Mouse (Mus musculus) embryonic facial prominence, embryonic 11.5 days (tissue): Measurements from ENCODE around the gene Mrps34. TPM values are rescaled to one million over a fixed set of nuclear protein-coding genes. Genes with fewer than 3 reads are reported as not detected.
"Not testable (repeated sequence)": the region's sequence is repeated elsewhere in the genome, so short reads cannot be mapped to it uniquely, and the experiment has no call there.

Source experiments
- ATAC-seq: fragments of 200-750 bp; cut with Nextera tagmentation; replicated peaks from 2 replicates; pipeline ENCODE4 v1.8.0; 2017; ENCODE audit warnings: low read depth; ENCODE audit not compliant: insufficient number of reproducible peaks, low FRiP score, low TSS enrichment
- DNase-seq: peaks from one replicate; pipeline ENCODE4 v3.0.0-alpha.2; 2015; ENCODE audit warnings: low spot score
- H3K27ac ChIP-seq: fragments of 300-500 bp; sonication (generic); replicated peaks from 2 replicates; pipeline ENCODE4 v1.5.1; 2014; ENCODE audit warnings: mild to moderate bottlenecking, low read depth, low read length, control low read depth
- H3K27me3 ChIP-seq: fragments of 300-500 bp; sonication (generic); 2 replicates; pipeline ENCODE4 v1.6.1; 2014; ENCODE audit warnings: mild to moderate bottlenecking, low read length, moderate library complexity, mixed read lengths; ENCODE audit not compliant: control insufficient read depth, insufficient read depth
- H3K36me3 ChIP-seq: fragments of 300-500 bp; sonication (generic); replicated peaks from 2 replicates; pipeline ENCODE4 v1.6.1; 2014; ENCODE audit warnings: low read depth, mild to moderate bottlenecking, low read length, moderate library complexity, mixed read lengths; ENCODE audit not compliant: control insufficient read depth, insufficient read depth
- H3K4me1 ChIP-seq: fragments of 300-500 bp; sonication (generic); 2 replicates; pipeline ENCODE4 v1.6.1; 2014; ENCODE audit warnings: low read length, mixed read lengths; ENCODE audit not compliant: control insufficient read depth, insufficient read depth
- H3K4me2 ChIP-seq: fragments of 300-500 bp; sonication (generic); 2 replicates; pipeline ENCODE4 v1.6.1; 2014; ENCODE audit warnings: low read depth, mild to moderate bottlenecking, control low read depth, low read length, moderate library complexity
- H3K4me3 ChIP-seq: fragments of 300-500 bp; sonication (generic); 2 replicates; pipeline ENCODE4 v1.5.1; 2014; ENCODE audit warnings: low read depth, low read length, control low read depth
- H3K9ac ChIP-seq: fragments of 300-500 bp; sonication (generic); replicated peaks from 2 replicates; pipeline ENCODE4 v1.6.1; 2014; ENCODE audit warnings: mild to moderate bottlenecking, control low read depth, low read length
- H3K9me3 ChIP-seq: fragments of 300-500 bp; sonication (generic); replicated peaks from 2 replicates; pipeline ENCODE4 v1.6.1; 2016; ENCODE audit warnings: mild to moderate bottlenecking, low read length, inconsistent platforms, mixed read lengths; ENCODE audit not compliant: control insufficient read depth
- WGBS: fragments of 180-500 bp; shearing (Covaris S2); extraction: QIAGEN DNeasy Blood & Tissue Kit; methylation state at CpG from one replicate; pipeline ENCODE4 v1.1.7; 2014; 5-methylcytosine and 5-hydroxymethylcytosine counted together
- polyA plus RNA-seq: library from polyadenylated mRNA; unstranded; fragments of >200 nt; fragmentation: Nextera tagmentation; extraction: Ambion mirVana; gene quantifications from 2 replicates; pipeline ENCODE4 v1.2.1, GENCODE M21; 2014

Mrps34 gene
- polyA plus RNA-seq, 1 experiment from 2014 or later, result 68.6 TPM

- Histone ChIP-seq H3K27me3 (no peaks in the 10 kb centered on the region), H3K4me2 (peak within 1 kb of the TSS; percentile 78), H3K9me3 (no peaks in the 10 kb centered on the region), H3K27ac (peak within 1 kb of the TSS; percentile 47; the same call in 1 of the 2 replicates), H3K4me3 (peak within 1 kb of the TSS; percentile 95), H3K9ac (peak within 1 kb of the TSS; percentile 88), H3K4me1 (no peaks in the 10 kb centered on the region; the same call in 1 of the 2 replicates), H3K36me3 (no peaks in the 10 kb centered on the region)
- DNase-seq (peak; percentile 96), ATAC-seq (peak; percentile 96)
- under 1% methylated on average over 78 of the region's 78 CpGs for WGBS
Observed at GRCm38 (mm10) chr17:24936259-24937237, 41.6 kb downstream of the Mrps34 start, which contains the start of gene Mapk8ip3. Mapk8ip3 (minus strand) TSS chr17:24936977.

- 46% methylated on average over 6 of the region's 6 CpGs for WGBS
Observed at GRCm38 (mm10) chr17:24937266-24937665, 42.4 kb downstream of the Mrps34 start.

GRCm38 (mm10) chr17:24942453-24942852 is 47.5 kb downstream of the Mrps34 start:
- not testable (repeated sequence) for DNase-seq, H3K36me3 ChIP-seq, H3K9ac ChIP-seq, H3K4me3 ChIP-seq, H3K27ac ChIP-seq, H3K4me1 ChIP-seq, H3K9me3 ChIP-seq, H3K27me3 ChIP-seq, ATAC-seq, H3K4me2 ChIP-seq
- WGBS, result 39% methylated on average over 2 of the region's 2 CpGs

More at GRCm38 (mm10) chr17:24937266-24937665, 42.4 kb downstream of the Mrps34 start:
- peak overlapping the region; percentile 47; the same call in 1 of the 2 replicates for H3K27ac ChIP-seq
- H3K27me3 ChIP-seq, result no peaks in the 10 kb centered on the region
- H3K36me3 ChIP-seq, result no peaks in the 10 kb centered on the region
- H3K4me3 ChIP-seq, result peak overlapping the region; percentile 95
- DNase-seq, result peak; percentile 5
- H3K9me3 ChIP-seq, result no peaks in the 10 kb centered on the region
- H3K4me1 ChIP-seq, result no peaks in the 10 kb centered on the region; the same call in 1 of the 2 replicates
- ATAC-seq, result no peak
- H3K9ac ChIP-seq, result peak overlapping the region; percentile 88
- H3K4me2 ChIP-seq, result peak overlapping the region; percentile 78

GRCm38 (mm10) chr17:24943036-24943435 is 48.1 kb downstream of the Mrps34 start:
- no peak for DNase-seq
- no peak for ATAC-seq
- Histone ChIP-seq H3K9ac (no peak overlapping the region), H3K36me3 (peaks cover 4% of the 10 kb centered on the region), H3K4me3 (no peak overlapping the region), H3K4me2 (no peak overlapping the region), H3K9me3 (no peaks in the 10 kb centered on the region), H3K4me1 (no peaks in the 10 kb centered on the region), H3K27me3 (no peaks in the 10 kb centered on the region), H3K27ac (no peak overlapping the region)
- 89% methylated on average over 7 of the region's 7 CpGs for WGBS

- H3K9ac ChIP-seq, H3K4me2 ChIP-seq, H3K4me1 ChIP-seq, H3K9me3 ChIP-seq, H3K27ac ChIP-seq, DNase-seq, H3K36me3 ChIP-seq, H3K4me3 ChIP-seq, H3K27me3 ChIP-seq, ATAC-seq: not testable (repeated sequence)
- 83% methylated on average over 1 of the region's 1 CpGs for WGBS
Observed at GRCm38 (mm10) chr17:24943589-24943988, 48.7 kb downstream of the Mrps34 start.

Other genes with a start within 250 kb of the Mrps34 start
- 48.3 and 50.2 TPM in 2 replicates for gene Slc9a3r2, start 244.8 kb upstream of the Mrps34 start, polyA plus RNA-seq
- gene Npw, start 236.7 kb upstream of the Mrps34 start, polyA plus RNA-seq, result 0.48 TPM in 1 of 2 replicates, not detected in the other
- gene Zfp598, start 225.4 kb upstream of the Mrps34 start, polyA plus RNA-seq, result 24.1 and 26.6 TPM in 2 replicates
- gene Syngr3, start 205.2 kb upstream of the Mrps34 start, polyA plus RNA-seq, result 6.2 and 6.6 TPM in 2 replicates
- gene Gfer, start 199.0 kb upstream of the Mrps34 start, polyA plus RNA-seq, result 46.8 and 52.4 TPM in 2 replicates
- 1.1 and 2.7 TPM in 2 replicates for gene Noxo1, start 198.9 kb upstream of the Mrps34 start, polyA plus RNA-seq
- gene Tbl3, start 187.5 kb upstream of the Mrps34 start, polyA plus RNA-seq, result 96.3 and 102 TPM in 2 replicates
- gene Rnf151, start 177.1 kb upstream of the Mrps34 start, polyA plus RNA-seq, result 0.18 and 0.24 TPM in 2 replicates
- 1,371 and 1,480 TPM in 2 replicates for gene Rps2, start 177.0 kb upstream of the Mrps34 start, polyA plus RNA-seq
- gene Ndufb10, start 170.6 kb upstream of the Mrps34 start, polyA plus RNA-seq, result 191 and 217 TPM in 2 replicates
- gene Rpl3l, start 167.3 kb upstream of the Mrps34 start, polyA plus RNA-seq, result not detected in 2 replicates
- gene Msrb1, start 158.5 kb upstream of the Mrps34 start, polyA plus RNA-seq, result 23.6 and 24.3 TPM in 2 replicates
- gene Hs3st6, start 142.1 kb upstream of the Mrps34 start, polyA plus RNA-seq, result 4.3 and 4.7 TPM in 2 replicates
- gene Meiob, start 90.8 kb upstream of the Mrps34 start, polyA plus RNA-seq, result not detected in 2 replicates
- gene Hagh, start 55.0 kb upstream of the Mrps34 start, polyA plus RNA-seq, result 23.2 and 24.1 TPM in 2 replicates
- 21.7 and 23.0 TPM in 2 replicates for gene Fahd1, start 44.8 kb upstream of the Mrps34 start, polyA plus RNA-seq
- gene Igfals, start 29.1 kb upstream of the Mrps34 start, polyA plus RNA-seq, result 0.14 TPM in 2 replicates
- gene Nubp2, start 8.8 kb upstream of the Mrps34 start, polyA plus RNA-seq, result 61.0 and 63.9 TPM in 2 replicates
- 34.8 and 39.8 TPM in 2 replicates for gene Spsb3, start 8.5 kb upstream of the Mrps34 start, polyA plus RNA-seq
- gene Eme2, start within 50 bp of the Mrps34 start, polyA plus RNA-seq, result 15.9 and 18.2 TPM in 2 replicates
- 49.4 and 52.8 TPM in 2 replicates for gene Nme3, start 1.4 kb downstream of the Mrps34 start, polyA plus RNA-seq
- gene Mapk8ip3, start 41.9 kb downstream of the Mrps34 start, polyA plus RNA-seq, result 22.9 and 26.2 TPM in 2 replicates
- gene Jpt2, start 65.6 kb downstream of the Mrps34 start, polyA plus RNA-seq, result 245 and 249 TPM in 2 replicates
- gene Cramp1l, start 120.7 kb downstream of the Mrps34 start, polyA plus RNA-seq, result 9.7 and 10.1 TPM in 2 replicates
- gene Ift140, start 121.0 kb downstream of the Mrps34 start, polyA plus RNA-seq, result 18.4 and 22.1 TPM in 2 replicates
- gene Tmem204, start 188.5 kb downstream of the Mrps34 start, polyA plus RNA-seq, result 9.6 and 11.7 TPM in 2 replicates
- gene Telo2, start 220.9 kb downstream of the Mrps34 start, polyA plus RNA-seq, result 20.6 and 26.7 TPM in 2 replicates
- 0.32 and 0.71 TPM in 2 replicates for gene Ptx4, start 225.6 kb downstream of the Mrps34 start, polyA plus RNA-seq
- gene Clcn7, start 238.3 kb downstream of the Mrps34 start, polyA plus RNA-seq, result 19.8 and 21.6 TPM in 2 replicates